Mouse (Mus musculus) thymus, adult 2 months (tissue): Measurements from ENCODE around the gene Ascl1.

Experiments used
- CTCF ChIP-seq: fragments of 200-500 bp; IDR thresholded peaks from 2 replicates; pipeline ENCODE4 v1.5.1; 2012; ENCODE audit warnings: mild to moderate bottlenecking, control low read depth, low read length, moderate library complexity, borderline replicate concordance; ENCODE audit not compliant: control insufficient read depth, poor library complexity, insufficient read depth; ENCODE audit errors: extremely low read depth
- POLR2A ChIP-seq: fragments of 200-500 bp; IDR thresholded peaks from 2 replicates; pipeline ENCODE4 v1.6.1; 2012; ENCODE audit warnings: mild to moderate bottlenecking, low read length, control low read depth, moderate library complexity; ENCODE audit not compliant: control insufficient read depth, poor library complexity, insufficient read depth; ENCODE audit errors: extremely low read depth

DNA sequence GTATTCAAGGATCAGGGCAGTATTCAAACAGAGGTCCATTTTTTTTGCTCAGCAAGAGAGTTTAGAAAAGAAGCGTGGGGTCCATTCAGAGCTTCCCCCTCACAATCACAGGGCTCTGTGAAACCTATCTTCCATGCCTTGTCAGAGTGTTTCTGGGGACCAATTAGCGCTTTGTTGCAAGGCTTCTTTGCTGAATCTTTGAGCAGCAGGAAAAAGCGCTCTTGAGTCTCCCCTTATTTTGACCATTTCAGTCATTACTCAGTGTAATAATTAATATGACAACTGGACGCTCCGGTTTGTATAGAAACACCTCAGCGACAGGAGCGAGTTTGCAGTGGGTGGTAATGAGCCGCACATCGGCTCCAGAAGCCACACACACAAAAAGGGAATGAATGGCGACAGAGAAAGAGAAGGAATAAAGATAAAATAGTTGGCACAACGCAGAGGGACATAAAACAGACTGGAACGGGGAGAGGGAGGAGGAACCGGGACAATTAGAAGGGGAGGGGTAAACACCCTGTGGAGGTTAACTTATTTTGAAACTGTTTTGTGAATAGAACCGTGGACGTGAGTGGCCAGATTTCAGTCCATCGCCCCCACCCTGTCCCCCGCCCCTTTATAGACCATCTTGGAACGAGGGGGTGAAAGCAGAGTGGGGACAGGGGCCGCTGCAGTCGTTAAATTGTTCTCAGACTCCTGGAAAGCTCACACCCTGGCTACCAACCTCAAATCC, 7.6 kb upstream of the Ascl1 start:
- TF ChIP-seq POLR2A (no peak), CTCF (no peak)
